Mouse (Mus musculus) lung, embryonic 15.5 days (tissue): ENCODE results near the gene Hoxa2. TPM values are rescaled to one million over a fixed set of nuclear protein-coding genes. Genes with fewer than 3 reads are reported as not detected.

Experiments
- ATAC-seq: fragments of 200-750 bp; cut with Nextera tagmentation; 2 replicates; pipeline ENCODE4 v1.8.0; 2017; ENCODE audit warnings: moderate number of reproducible peaks, borderline replicate concordance; ENCODE audit not compliant: low FRiP score, low TSS enrichment; ENCODE audit errors: extremely low read depth
- H3K27ac ChIP-seq: fragments of 300-500 bp; sonication (generic); 2 replicates; pipeline ENCODE4 v1.5.1; 2015; ENCODE audit warnings: moderate library complexity, mild to moderate bottlenecking, inconsistent platforms
- H3K27me3 ChIP-seq: fragments of 300-500 bp; sonication (generic); 2 replicates; pipeline ENCODE4 v1.6.1; 2015; ENCODE audit warnings: inconsistent platforms
- H3K36me3 ChIP-seq: fragments of 300-500 bp; sonication (generic); 2 replicates; pipeline ENCODE4 v1.6.1; 2015; ENCODE audit warnings: inconsistent platforms
- H3K4me1 ChIP-seq: fragments of 300-500 bp; sonication (generic); 2 replicates; pipeline ENCODE4 v1.6.1; 2015; ENCODE audit warnings: inconsistent platforms
- H3K4me2 ChIP-seq: fragments of 300-500 bp; sonication (generic); 2 replicates; pipeline ENCODE4 v1.6.1; 2015; ENCODE audit warnings: inconsistent platforms, mild to moderate bottlenecking, moderate library complexity
- H3K4me3 ChIP-seq: fragments of 300-500 bp; sonication (generic); 2 replicates; pipeline ENCODE4 v1.5.1; 2015; ENCODE audit warnings: mild to moderate bottlenecking, inconsistent platforms
- H3K9ac ChIP-seq: fragments of 300-500 bp; sonication (generic); 2 replicates; pipeline ENCODE4 v1.6.1; 2015; ENCODE audit warnings: inconsistent platforms
- H3K9me3 ChIP-seq: fragments of 300-500 bp; sonication (generic); 2 replicates; pipeline ENCODE4 v1.6.1; 2016; ENCODE audit warnings: inconsistent platforms
- WGBS: fragments of 180-500 bp; shearing (Covaris S2); methylation state at CpG from one replicate; pipeline ENCODE4 v1.1.7; 2015; 5-methylcytosine and 5-hydroxymethylcytosine counted together
- polyA plus RNA-seq: library from polyadenylated mRNA; unstranded; fragments of >200 nt; fragmentation: Nextera tagmentation; extraction: Ambion mirVana; gene quantifications from 2 replicates; pipeline ENCODE4 v1.2.1, GENCODE M21; 2015

Gene Hoxa2
- polyA plus RNA-seq = 11.4 and 13.0 TPM in 2 replicates

DNA sequence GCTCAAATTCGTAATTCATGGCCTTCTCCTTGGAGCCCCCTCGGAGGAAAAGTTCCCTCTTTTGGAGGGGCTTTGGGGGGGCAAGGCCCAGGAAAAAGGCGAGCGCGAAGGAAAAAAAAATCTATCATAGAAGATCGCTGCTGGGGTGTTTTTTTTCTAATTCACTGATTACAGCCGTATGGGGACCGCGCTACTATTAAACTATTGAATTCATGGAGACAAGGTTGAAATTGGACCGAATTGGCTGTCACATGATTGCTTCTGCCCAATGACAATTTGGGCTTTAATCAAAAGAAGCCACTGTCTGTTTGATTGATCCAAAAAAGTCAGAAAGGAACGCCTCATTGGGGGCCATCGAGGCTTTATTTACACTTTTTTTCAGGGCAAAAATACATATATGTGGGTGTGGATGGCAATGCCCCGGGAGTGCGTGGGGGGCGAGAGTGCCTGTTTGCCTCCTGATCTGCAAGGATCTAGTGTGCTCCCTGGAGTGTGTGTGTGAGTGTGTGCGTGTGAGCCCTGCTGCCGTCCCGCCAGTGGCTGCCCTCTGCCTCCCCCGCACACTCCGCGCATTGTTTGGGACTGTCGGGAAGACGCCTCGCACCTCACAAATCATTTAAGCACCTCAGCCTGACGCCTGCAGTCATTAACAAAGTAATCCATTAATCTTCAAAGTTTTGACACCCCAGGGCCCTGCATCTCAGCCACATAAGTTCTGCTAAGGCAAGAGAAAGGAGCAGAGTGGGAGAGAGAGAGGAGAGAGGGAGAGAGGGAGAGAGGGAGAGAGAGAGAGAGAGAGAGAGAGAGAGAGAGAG is at the start of gene Hoxa2:
TSS of gene Hoxa2 (minus strand) at position 206 of the 815 bp plus-strand sequence.
- H3K27me3 ChIP-seq = peaks cover 62% of the 10 kb centered on the region
- peak within 1 kb of the TSS; percentile 98 for H3K27ac ChIP-seq
- no peaks in the 10 kb centered on the region for H3K36me3 ChIP-seq
- WGBS = 1% methylated on average over 25 of the region's 25 CpGs
- peak; percentile 50; the same call in 1 of the 2 replicates for ATAC-seq
- peak within 1 kb of the TSS; percentile 64 for H3K9ac ChIP-seq
- no peaks in the 10 kb centered on the region for H3K9me3 ChIP-seq
- H3K4me3 ChIP-seq = peak within 1 kb of the TSS; percentile 52
- H3K4me1 ChIP-seq = peaks cover 13% of the 10 kb centered on the region
- H3K4me2 ChIP-seq = peak within 1 kb of the TSS; percentile 90

DNA sequence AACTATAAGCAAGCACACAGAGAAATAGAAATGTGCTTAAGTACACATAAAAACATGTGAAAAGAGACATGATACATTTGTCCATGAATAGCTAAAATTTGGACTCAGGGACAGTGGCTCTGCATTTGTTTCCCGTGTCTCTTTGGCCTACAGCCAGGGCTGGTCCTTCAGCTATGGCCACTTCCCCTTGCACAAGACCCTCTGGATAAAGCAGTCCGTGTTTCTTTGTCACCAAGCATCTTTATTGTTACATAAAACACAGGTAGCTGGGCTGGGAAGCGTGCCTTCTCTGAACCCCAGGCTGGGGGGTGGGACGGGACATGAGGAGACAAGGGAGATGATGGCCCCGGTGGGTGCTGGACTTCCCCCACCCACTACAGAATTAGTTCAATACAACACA is 49.6 kb upstream of the Hoxa2 start:
- WGBS = 34% methylated on average over 5 of the region's 5 CpGs

GRCm38 (mm10) chr6:52213119-52213986 is 48.7 kb upstream of the Hoxa2 start, which contains the start of the genes Hoxa3 and Gm28308:
Gene Hoxa3 (minus strand): TSS chr6:52213336.
Gene Gm28308 (minus strand): TSS chr6:52213339.
- Histone ChIP-seq H3K4me1 (peaks cover 26% of the 10 kb centered on the region), H3K27me3 (peaks cover 98% of the 10 kb centered on the region)
- ATAC-seq = no peak

More for the DNA sequence above, 49.6 kb upstream of the Hoxa2 start:
- H3K27ac ChIP-seq = no peak overlapping the region
- peaks cover 98% of the 10 kb centered on the region for H3K27me3 ChIP-seq
- no peaks in the 10 kb centered on the region for H3K36me3 ChIP-seq
- H3K4me2 ChIP-seq = 0 out of 2 replicates have a peak overlapping the region, but pooled peaks have one; percentile 61
- H3K4me3 ChIP-seq = no peak overlapping the region
- no peak for ATAC-seq
- H3K9ac ChIP-seq = no peak overlapping the region
- H3K9me3 ChIP-seq = no peaks in the 10 kb centered on the region
- H3K4me1 ChIP-seq = peaks cover 26% of the 10 kb centered on the region

DNA sequence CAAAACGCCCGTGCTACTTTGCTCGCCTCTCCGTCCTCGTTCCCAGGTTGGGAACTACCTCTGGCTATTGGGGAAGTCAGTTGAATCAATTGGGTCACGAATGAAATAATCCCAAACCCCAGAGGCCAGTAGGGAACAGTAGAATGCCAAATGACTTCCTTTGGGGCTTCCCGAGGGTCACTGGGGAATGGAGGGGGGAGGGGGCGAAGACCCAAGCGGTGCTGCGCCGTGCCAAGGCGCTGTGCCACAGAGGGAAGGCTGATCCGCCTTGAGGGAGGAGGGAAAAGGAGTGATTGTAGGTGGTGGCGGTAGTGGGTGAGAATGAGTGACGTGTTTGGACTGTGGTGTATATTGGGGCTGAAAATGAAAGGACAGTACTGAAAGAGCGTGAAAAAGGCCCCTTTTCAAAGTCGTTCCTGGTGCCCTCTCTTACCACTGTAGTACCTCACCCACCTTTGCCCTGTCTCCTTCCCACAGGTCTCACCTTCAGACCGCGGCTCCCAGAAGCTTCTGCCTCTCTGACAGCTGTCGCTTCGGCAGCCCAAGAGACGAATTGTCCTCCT is 48.0 kb upstream of the Hoxa2 start:
- no peaks in the 10 kb centered on the region for H3K9me3 ChIP-seq
- no peak for ATAC-seq
- H3K36me3 ChIP-seq = no peaks in the 10 kb centered on the region
- H3K4me1 ChIP-seq = peaks cover 24% of the 10 kb centered on the region
- H3K4me2 ChIP-seq = peak overlapping the region; percentile 61
- peak overlapping the region; percentile 42 for H3K4me3 ChIP-seq
- H3K9ac ChIP-seq = peak overlapping the region; percentile 30
- WGBS = 8% methylated on average over 22 of the region's 22 CpGs
- peaks cover 98% of the 10 kb centered on the region for H3K27me3 ChIP-seq
- H3K27ac ChIP-seq = peak overlapping the region; percentile 57

More at GRCm38 (mm10) chr6:52213119-52213986, 48.7 kb upstream of the Hoxa2 start, which contains the start of the genes Hoxa3 and Gm28308:
- Histone ChIP-seq H3K36me3 (no peaks in the 10 kb centered on the region), H3K4me2 (peak within 1 kb of the TSS; percentile 61), H3K4me3 (peak within 1 kb of the TSS; percentile 42), H3K9me3 (no peaks in the 10 kb centered on the region), H3K9ac (peak within 1 kb of the TSS; percentile 35), H3K27ac (peak within 1 kb of the TSS; percentile 57)
- WGBS = 10% methylated on average over 38 of the region's 38 CpGs

DNA sequence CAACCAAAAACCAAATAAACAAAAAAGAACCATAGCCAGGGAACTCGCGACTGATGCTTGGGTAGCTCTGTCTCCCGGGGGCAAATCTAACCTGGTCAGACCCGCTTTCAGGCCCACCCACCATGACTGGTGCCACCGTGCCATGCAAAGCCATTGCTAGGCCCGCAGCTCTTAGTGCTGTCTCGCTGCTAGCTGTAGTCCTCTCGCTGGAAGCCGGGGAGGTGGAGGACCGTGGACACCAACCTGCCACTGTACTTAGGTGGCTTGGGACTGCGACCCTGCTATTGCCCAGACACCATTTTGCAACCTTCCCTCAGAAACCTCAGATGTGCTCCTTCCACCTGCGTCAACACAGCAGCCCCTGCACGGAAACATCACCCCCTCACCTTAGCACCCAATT is 47.3 kb upstream of the Hoxa2 start:
- no peaks in the 10 kb centered on the region for H3K36me3 ChIP-seq
- H3K4me3 ChIP-seq = peak overlapping the region; percentile 42
- peak overlapping the region; percentile 35 for H3K9ac ChIP-seq
- H3K27ac ChIP-seq = peak overlapping the region; percentile 20; the same call in 1 of the 2 replicates
- WGBS = 6% methylated on average over 13 of the region's 13 CpGs
- no peak for ATAC-seq
- peaks cover 17% of the 10 kb centered on the region for H3K4me1 ChIP-seq
- peaks cover 98% of the 10 kb centered on the region for H3K27me3 ChIP-seq
- H3K9me3 ChIP-seq = no peaks in the 10 kb centered on the region
- H3K4me2 ChIP-seq = peak overlapping the region; percentile 61

DNA sequence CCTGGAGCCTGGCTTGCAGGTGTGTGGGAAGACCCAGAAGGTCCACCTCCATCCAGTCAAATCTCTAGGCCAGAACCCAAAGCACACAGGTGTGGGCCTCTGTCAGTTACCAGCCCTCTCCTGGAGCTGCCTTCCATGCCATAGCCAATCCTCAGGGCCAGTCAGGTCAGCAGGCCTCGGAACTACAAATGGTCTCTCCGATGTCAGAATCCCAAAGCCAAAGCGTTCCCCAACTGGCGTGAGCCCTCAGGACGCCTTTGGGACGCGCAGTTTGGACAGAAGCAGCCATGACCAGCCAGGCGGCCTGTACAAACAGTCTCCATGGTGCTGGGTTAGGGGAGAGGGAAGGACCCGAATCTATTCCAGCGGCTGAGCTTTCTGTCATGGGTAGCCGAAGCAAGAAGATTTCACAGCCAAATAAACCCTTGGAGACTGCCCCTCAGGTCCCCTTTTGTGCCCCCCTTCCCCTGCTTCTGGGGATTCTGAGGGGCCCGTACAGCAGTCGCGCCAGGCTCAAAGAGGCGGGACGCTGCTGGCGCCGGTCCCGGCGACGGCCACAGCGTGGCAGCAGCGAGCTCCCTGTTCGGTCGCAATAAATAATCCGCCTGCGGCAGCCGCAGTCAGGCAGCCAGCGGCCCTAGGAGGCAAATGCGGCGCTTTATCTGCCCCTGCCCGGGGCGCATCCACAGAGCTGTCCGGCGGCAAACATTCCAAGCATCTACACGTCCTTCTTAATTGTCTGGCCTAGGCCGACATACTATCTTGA is 46.7 kb upstream of the Hoxa2 start:
- peak; percentile 44 for ATAC-seq
- no peaks in the 10 kb centered on the region for H3K36me3 ChIP-seq

DNA sequence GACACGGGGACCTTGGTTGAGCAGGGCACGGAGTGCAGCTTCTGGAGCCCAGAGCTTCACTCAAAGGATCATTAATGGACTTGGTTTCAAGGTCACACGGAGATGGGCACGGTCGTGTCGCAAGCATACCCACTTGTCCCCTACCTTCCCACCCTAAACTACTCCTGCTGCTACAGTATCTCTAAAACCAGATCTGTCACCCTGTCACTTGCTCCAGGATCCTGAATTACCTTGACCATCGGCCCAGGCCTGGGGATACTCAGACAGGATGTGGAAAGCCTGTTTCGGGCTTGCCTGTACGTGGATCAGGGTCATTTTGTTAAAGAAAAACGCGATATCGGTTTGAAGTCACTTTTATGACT is 45.0 kb upstream of the Hoxa2 start:
- no peak for ATAC-seq
- peak overlapping the region; percentile 42 for H3K4me3 ChIP-seq
- peak overlapping the region; percentile 77 for H3K27ac ChIP-seq
- no peaks in the 10 kb centered on the region for H3K9me3 ChIP-seq
- 41% methylated on average over 12 of the region's 12 CpGs for WGBS
- H3K4me2 ChIP-seq = peak overlapping the region; percentile 66
- H3K4me1 ChIP-seq = peaks cover 5% of the 10 kb centered on the region; the same call in 1 of the 2 replicates
- H3K36me3 ChIP-seq = no peaks in the 10 kb centered on the region
- peak overlapping the region; percentile 32; the same call in 1 of the 2 replicates for H3K9ac ChIP-seq
- H3K27me3 ChIP-seq = peaks cover 96% of the 10 kb centered on the region

More for the DNA sequence above, 46.7 kb upstream of the Hoxa2 start:
- Histone ChIP-seq H3K9ac (peak overlapping the region; percentile 35), H3K4me2 (peak overlapping the region; percentile 61), H3K4me3 (peak overlapping the region; percentile 42), H3K4me1 (peaks cover 13% of the 10 kb centered on the region; the same call in 1 of the 2 replicates), H3K27ac (peak overlapping the region; percentile 43; the same call in 1 of the 2 replicates), H3K27me3 (peaks cover 96% of the 10 kb centered on the region), H3K9me3 (no peaks in the 10 kb centered on the region)
- 3% methylated on average over 37 of the region's 37 CpGs for WGBS

DNA sequence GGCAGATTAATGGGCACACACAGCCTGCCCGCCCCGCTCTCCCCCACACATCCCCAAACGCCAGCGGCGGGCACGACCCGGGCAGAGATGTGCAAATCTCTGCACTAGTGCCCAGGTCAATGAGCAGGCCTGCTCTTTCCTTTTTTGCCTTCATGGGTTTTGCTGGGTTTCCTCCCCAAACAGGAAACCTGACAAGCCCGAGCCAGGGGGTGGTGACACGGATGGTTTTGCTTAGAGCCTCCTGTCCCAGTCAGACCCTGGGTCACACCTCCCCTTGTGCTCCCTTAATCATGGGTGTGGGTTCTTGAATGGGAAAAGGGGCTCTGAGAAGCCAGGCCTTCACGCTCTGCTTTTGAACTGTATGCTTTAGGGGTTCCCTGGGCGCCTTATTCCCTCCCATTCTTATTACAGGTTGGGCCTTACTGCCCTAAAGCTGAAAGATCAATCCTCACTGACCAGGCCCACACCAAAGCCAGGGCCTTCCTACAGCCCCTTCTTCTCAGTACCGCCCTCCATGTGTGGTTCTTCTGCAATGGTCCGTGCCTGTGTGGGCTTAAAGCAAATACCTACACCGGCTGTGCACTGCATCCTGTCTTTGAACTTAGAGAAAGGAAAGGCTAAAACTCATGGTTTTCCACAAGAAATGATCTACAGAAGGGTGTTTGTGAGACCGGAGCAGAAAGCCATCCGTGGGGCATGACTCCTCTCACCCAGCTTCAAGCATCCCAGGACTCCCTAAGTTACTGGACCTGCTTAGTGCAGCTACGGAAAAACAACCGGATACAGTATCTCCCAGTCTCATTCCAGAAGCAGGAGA is 44.4 kb upstream of the Hoxa2 start:
- no peak for ATAC-seq
- Histone ChIP-seq H3K4me1 (peaks cover 5% of the 10 kb centered on the region; the same call in 1 of the 2 replicates), H3K27me3 (peaks cover 96% of the 10 kb centered on the region), H3K27ac (peak overlapping the region; percentile 77), H3K9me3 (no peaks in the 10 kb centered on the region), H3K4me2 (peak overlapping the region; percentile 66), H3K9ac (peak overlapping the region; percentile 43), H3K4me3 (peak overlapping the region; percentile 42), H3K36me3 (no peaks in the 10 kb centered on the region)
- 21% methylated on average over 18 of the region's 18 CpGs for WGBS

DNA sequence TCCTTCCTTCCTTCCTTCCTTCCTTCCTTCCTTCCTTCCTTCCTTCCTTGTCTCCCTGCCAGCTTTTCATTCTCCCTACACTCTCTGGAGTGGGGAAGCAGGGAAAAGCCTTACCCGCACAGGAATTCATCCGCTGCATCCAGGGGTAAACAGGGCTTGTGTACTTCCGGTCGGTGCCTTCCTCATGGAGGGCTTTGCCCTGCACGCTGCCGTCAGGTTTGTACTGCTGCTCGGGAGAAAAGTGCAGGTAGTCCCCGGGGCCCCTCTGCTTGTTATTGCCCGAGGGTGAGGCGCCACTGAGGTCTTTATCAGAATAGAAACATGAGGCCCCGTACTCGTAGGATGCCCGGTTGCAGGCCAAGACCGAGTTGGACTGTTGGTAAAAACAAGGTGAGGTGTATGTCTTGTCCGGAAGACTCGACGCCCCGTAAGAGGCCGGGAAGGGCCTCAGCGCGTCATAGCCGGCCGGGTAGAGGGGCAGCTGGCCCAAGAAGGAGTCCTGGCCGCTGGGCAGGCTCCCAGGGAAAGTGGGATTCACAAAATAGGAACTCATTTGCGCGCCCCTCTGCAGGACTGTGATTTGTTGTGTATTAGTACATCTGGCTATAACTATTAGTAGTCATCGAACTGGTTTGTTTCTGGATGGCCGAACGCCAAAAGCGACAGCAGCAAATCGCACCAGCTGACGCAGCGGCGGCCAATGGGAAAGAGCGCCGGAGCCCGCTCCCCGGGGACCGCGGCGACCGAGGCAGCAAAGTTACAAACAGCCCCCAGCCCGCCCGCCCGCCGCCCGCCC is 43.6 kb upstream of the Hoxa2 start, which contains the start of gene Hoxa6:
TSS of gene Hoxa6 (minus strand) at position 651 of the 796 bp plus-strand sequence.
- no peaks in the 10 kb centered on the region for H3K9me3 ChIP-seq
- H3K9ac ChIP-seq = peak within 1 kb of the TSS; percentile 43
- peaks cover 96% of the 10 kb centered on the region for H3K27me3 ChIP-seq
- peaks cover 5% of the 10 kb centered on the region; the same call in 1 of the 2 replicates for H3K4me1 ChIP-seq
- no peaks in the 10 kb centered on the region for H3K36me3 ChIP-seq
- ATAC-seq = no peak
- WGBS = 3% methylated on average over 47 of the region's 47 CpGs
- peak within 1 kb of the TSS; percentile 42 for H3K4me3 ChIP-seq
- H3K4me2 ChIP-seq = peak within 1 kb of the TSS; percentile 66
- H3K27ac ChIP-seq = peak within 1 kb of the TSS; percentile 77
